Mouse (Mus musculus) liver (tissue): ENCODE results near the gene Nabp2.

Source experiments
- DNase-seq: peaks from one replicate; pipeline ENCODE4 v3.0.0-alpha.2; 2020; ENCODE audit warnings: mixed read lengths

Gene Nabp2

DNA sequence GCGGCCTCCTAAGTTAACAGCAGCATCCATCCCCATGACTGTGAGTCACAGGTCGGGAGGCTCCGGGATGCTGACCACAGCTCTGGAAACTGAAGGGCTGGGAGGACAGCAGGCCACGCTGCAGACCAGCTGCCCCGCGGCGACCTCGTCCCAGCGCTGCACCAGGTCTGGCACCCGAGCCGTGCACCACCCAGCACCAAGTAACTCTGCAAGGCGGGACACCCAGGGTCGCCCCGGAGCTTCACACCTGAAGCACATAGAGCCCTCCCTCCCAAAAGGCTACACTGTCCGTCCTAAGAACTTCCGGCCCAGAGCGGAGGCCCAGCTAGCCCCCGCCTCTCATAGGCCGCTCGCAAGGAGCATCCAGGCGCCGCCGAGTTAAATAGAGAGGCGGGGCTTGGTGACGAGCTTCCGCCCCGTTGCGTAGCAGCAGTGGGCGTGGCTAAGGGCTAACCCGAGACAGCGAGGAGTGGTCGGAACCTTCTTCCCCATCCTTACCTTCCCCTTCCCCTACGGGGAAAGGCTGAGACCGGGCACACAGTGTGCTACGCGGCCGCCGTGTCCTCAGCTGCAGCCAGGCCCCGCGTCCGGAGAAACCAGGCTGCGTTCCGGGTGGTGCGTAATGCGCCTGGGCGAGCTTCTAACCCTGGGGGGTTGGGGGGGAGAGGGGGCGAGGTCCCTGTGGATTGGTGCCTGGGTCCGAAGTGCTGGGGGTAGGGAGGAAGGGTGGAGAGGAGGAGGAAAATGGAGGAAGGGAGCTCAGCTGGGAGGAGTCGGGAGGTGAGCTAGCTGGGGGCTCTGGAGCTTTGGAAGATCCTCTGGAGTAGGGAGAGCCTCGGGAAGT, at the start of gene Nabp2, which contains the start of gene Rnf41:
Gene Nabp2 (minus strand): TSS at position 282 of the 844 bp plus-strand sequence.
Gene Rnf41 (plus strand): TSS at position 447 of the 844 bp plus-strand sequence.
- peak; percentile 97 for DNase-seq

DNA sequence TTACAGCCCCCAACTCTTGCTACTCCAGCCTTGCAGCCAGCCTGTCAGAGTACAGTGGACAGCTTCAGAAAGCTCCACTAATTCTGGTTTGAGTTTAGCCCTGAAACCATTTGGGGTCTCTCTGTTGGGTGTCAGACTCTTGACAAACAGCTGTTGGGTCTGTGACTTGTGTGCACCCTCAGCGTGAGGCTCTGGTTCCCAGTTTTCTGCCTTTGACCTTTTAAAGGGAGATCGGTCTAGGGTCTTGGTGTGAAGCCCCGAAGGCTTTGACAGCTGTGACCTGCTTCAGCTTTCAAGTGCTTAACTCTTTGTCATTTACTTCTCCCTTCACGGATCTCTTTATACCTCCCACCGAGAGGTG, 49.0 kb upstream of the Nabp2 start:
- DNase-seq = no peak

DNA sequence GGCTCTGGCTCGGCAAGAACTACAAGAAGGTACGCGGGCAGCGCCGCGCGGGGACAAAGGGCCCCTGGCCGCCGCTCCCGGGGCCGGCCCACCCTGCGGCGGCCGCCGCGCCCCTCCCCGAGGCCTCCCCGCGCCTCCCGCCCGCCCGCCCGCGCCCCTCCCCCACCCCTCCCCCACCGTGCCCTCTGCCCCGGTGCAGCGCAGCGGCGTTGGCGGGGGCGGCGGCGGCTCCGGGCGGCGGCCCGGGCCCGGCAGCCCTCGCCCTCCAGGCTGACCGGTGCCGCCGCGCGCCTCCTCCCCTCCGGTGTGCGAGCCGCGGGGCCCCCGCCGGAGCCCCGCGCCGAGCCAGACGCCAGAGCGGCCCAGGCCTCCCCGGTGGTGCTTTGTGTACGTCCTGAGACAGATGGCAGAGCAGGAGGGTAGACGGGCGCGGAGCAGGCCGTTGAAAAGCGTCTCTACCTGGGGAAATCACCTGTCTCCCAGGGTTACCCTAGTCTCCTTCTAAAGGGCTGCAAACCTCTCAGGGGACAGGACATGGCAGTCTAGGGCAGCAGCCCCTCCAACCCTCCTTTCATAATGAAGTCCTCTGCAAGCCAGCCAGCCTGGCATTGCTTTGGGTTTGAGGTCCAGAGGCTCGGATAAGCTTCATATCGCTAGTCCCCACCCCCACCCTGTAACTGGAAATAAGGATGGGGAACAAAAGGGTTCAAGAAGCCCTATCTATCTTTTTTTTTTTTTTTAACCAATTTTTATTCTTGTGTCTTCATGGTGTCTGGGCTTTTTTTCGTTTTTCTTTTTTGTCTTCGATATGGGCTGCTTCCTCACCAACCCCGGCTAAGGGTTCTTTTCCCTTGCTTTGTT, 48.3 kb upstream of the Nabp2 start:
- DNase-seq = peak; percentile 68

DNA sequence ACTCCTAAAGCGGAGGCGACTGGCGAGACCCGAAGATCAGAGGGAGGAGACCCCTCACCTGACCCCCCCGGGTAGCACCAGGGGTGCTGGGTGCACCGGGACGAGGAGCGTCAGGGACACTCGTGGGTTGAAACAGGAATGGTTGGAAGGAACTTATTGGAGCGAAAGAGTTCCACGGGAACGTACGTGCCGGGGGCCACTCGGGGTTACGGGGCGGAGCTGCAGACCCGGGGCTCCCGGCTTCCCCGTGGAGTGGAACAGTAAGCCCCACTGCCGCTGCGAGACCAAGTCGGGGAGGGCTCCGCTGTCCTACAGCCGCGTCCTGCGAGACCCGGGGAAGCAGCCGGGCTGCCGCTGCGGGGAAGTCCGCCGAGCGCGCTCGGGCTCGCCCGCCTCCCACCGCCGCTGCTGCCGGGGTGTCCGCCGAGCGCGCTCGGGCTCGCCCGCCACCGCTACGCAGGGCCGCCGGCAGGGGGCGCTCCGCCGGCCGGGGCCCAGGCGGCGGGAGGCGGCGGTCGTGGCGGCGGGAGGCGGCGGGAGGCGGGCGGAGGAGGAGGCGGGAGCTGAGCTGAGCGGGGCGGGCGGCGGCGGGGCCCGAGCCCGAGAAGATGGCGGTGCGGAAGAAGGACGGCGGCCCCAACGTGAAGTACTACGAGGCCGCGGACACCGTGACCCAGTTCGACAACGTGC, 47.6 kb upstream of the Nabp2 start, which contains the start of gene Smarcc2:
Gene Smarcc2 (plus strand): TSS at position 530 of the 690 bp plus-strand sequence.
- peak; percentile 92 for DNase-seq

DNA sequence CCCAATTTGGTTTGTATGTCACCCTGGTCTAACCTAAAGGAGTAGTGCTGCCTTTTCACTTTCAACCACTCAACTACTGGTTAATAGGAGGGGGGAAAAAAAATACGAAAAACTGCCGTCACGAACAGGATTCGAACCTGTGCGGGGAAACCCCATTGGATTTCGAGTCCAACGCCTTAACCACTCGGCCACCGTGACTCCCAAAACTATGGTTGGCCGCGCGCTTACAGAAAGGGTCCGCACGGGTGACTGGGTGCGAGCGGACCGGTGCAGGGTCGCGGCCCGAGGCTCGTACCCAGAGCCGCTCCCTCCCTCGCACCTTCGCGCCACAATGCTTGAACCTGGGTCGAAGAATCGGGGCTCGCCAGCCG, 47.0 kb upstream of the Nabp2 start:
- peak; percentile 92 for DNase-seq

DNA sequence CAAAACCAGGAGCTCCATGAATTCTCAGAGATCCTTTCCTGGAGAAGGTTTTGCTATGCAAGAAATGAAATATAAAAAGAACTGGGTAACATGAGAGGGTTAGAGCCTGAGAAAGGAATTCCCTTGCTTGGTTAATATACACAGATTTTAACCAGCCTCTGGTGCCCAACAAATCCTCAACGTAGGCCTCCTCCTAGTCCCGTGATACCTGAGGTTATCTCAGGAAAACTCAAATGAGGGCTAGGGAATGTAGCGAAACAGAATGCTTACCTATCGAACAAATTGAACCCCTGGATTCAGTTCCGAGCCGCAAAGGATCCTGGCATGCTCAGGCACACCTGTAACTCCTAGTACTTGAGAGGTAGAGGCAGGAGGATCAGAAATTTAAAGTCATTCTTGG, 46.4 kb upstream of the Nabp2 start:
- no peak for DNase-seq

DNA sequence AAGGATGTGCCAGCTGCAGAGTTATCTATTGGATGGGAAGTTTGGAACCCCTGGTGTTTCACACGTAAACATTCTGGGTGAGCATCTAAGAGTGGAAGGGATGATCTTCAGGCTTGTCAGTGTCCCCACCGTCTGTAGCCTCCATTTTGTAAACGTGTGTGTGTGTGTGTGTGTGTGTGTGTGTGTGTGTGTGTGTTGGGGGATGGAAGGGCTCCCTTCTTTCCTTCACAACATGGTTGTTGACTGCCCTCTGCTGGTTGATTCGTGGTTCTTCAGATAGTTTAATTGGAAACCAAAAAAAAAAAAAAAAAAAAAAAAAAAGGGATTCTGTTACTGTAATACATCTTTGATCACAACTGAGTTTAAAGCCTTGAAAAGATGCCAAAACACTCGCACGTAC, 44.0 kb upstream of the Nabp2 start:
- DNase-seq = peak; percentile 69

DNA sequence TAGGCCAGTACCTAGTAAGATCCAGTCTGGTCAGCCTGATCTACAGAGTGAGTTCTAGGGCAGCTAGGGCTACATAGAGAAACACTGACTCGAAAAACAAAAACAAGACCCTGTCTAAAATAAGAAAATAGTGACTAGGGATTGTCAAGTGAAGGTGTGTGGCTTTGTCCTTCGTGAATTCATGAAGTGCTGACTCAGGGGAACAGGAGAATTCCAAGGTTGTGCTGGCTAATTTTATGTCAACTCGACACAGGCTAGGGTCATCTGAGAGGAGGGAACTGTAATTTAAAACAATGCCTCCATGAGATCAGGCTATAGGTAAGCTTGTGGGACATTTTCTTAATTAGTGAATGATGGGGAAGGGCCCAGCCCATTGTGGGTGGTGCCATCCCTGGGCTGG, 43.2 kb upstream of the Nabp2 start:
- no peak for DNase-seq

DNA sequence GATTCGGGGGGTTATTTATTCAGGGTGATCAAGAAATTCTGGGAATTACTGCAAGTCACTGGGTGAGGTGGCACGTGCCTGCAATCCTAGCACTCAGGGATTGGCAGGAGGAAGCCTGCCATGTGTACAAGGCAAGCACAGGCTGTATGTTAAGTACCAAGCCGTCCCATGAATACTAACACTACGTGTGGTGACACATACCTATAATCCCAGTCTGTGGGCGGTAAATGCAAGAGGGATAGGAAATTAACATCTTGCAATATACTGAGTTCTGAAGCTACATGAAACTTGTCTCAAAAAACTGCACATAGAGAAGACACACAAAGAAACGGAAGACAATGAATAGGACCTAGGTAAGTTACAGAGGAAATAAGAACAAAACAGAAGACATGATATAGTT, 39.7 kb upstream of the Nabp2 start:
- DNase-seq = no peak

DNA sequence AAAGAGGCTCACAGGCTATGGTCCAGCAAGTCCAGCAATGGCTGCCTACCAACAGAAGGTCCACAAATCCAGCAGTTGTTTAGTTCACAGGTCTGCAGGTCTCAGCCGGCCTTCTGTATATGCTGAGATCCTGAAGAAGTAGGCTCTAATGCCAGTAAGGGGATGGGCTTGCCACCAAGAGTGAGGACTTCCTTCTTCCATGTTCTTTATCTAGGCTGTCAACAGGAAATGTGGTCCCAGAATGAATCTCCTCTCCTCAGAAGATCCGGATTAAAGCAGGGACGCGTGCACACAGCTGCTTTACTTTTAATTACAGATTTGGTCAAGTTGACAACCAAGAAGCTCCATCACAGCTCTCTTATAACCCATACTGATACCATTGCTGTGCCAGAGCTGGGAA, 34.1 kb upstream of the Nabp2 start:
- no peak for DNase-seq

DNA sequence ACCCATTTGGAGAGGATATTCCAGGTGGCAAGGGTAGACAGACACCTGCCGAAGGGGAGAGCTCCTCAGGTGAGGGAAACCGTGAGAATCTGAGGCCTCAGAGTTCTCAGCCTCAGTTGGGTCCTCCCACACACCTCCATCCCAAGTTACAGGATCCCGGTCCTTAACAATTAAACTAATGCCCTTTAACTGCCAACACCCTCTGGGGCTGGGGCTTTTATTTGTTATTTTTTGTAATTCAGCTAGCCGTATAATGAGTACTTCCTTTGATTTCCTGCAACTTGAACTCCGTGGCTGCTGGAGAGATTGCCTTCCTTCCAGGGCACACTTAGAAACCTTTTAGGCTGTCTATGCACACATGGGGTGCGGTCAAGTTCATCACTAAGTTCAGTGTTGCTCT, 33.1 kb upstream of the Nabp2 start:
- no peak for DNase-seq

DNA sequence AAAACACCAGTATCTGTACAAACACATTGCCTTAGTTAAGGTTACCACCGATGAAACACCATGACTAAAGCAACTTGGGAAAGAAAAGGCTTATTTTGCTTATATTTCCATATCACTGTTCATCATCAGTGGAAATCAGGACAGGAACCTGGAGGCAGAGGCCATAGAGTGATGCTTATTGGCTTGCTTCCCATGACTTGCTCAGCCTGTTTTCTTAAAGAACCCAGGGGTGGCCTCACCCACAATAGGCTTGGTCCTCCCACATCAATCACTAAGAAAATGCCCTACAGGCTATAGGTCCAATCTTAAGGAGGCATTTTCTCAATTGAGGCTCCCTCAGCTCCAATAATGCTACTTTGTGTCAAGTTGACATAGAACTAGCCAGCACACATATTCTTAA, 31.4 kb upstream of the Nabp2 start:
- DNase-seq = no peak

DNA sequence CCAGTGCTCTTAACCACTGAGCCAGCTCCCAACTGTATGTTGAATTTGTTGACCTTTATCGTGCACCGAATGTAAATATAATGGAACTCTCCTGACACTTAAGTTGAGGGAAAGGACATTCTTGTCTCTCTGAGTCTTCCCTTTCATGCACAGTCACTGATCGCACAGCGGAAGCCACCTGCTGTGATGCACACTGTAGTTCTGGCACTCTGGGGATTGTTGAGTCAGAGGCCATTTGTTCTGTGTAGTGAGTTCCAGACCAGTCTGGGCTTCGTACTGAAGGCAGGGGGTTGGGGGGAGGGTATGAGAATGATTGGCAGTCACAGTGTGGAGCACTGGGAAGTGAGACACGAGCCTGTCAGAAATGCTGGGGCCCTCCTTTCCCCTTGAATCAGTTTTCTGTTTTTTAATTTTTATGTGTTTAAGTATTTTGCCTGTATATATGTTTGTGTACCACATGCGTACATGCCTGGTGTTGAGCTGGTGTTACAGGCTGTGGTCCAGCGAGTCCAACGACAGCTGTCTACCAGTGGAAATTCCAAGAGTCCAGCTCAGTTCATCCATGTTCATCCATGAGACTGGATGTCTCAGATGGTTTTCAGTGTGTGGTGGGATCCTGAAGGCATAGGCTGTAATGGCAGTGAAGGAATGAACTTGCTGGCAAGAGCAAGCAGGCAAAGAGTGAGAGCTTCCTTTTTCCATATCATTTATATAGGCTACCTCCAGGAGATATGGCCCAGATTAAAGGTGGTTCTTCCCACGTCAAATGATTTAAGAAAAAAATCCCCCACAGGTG, 30.2 kb upstream of the Nabp2 start:
- DNase-seq = no peak

DNA sequence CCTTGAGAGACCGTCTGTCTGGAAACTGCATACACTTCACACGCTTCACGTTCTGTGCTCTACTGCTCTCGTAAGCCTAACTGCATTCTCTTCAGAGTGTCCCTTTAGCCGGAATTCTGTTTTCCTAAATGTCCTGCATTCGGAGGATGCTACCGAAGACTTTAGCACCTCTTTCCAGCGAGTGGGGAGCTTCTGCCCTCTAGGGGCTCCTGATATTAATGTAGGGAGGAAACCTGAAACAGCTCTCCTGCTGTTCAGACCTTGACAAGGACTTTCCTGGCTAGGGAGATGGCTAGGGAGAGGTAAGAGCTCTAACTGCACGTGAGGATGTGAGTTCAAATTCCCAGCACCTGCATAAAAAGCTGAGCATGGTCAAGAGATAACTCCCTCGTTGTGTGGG, 29.1 kb upstream of the Nabp2 start:
- DNase-seq = no peak

DNA sequence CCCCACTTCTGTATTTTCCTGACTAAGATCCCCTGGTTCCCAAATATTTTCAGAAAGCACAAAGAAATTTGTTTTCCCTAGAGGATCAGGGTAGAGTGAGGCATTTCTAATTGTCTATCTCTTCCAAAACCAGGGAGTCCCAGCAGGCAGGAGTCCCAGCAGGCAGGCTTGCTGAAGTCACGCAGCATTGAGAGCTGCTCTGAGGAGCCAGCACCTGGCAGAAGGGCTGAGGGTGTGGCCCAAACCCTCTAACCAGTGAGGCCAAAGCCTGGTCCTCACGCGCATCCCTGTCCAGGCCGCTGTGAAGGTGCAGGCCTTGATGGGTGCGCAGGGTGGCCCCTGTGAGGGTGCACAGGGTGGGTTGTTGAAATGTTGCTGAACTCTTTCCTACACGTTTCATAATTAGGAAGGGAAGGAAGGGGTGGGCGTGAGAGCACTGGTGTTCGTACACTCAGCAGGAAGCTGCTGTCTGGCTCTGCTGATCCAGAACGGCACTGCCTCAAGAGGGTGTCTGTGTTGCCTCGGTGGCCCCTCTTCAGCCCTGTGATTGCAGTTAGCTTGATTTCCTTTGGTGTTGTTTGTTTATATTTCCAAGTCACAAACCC, 27.5 kb upstream of the Nabp2 start:
- no peak for DNase-seq

DNA sequence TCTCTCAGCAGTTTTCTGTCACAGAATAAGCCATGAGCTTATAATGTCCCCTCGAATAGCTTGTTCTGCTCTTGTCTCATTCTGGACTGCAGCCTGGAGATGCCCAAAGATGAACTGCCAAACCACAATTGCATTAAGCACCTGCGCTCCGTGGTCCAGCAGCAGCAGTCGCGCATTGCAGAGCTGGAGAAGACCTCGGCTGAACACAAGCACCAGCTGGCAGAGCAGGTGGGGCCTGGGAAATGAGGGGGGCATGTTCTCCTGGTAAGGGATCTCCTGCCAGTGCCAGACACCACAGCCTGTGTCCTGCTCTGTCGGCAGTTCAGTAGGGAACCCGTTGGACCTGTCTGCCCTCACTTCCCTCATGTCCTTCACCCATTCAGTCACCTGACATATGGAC, 25.1 kb upstream of the Nabp2 start:
- no peak for DNase-seq

DNA sequence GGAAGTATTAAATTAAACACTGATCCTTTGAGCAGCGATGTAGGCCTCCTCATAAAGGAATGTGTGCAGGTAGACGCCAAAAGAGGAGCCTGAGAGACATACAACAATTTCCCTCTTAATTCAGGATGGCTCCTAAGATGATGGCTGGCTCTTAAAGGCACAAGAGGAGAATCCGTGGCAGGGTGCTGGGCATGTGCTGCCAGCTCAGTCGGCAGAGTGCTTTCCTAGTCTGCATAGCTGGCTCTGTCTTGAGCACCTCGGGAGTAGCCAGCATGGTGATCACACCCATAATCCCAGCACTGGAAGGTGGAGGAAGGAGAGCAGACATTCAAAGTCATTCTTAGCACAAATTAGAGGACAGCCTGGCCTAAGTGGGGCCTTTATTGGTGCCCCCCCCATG, 24.6 kb upstream of the Nabp2 start:
- no peak for DNase-seq

DNA sequence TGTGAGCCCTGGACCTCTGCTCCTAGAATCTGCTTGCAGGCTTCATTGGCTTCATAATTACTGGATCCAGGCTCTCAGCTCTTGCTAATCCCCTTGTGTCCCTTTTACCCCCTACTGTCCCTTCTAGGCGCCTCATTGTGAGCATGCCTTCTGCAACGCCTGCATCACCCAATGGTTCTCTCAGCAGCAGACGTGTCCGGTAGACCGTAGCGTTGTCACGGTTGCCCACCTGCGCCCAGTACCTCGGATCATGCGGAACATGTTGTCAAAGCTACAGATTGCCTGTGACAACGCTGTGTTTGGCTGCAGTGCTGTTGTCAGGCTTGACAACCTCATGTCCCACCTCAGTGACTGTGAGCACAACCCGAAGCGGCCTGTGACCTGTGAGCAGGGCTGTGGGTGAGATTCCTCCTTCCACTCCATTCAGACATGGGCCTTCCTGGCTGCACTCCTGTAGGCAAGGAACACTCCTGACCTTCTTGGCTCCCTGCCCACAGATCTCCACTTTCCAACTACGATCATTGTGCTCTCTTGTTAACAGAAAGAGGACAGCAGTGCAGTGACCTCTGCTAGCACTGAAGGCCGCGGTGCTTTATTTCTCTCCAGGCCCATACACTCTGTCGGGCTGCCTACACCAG, 24.0 kb upstream of the Nabp2 start:
- DNase-seq = no peak

DNA sequence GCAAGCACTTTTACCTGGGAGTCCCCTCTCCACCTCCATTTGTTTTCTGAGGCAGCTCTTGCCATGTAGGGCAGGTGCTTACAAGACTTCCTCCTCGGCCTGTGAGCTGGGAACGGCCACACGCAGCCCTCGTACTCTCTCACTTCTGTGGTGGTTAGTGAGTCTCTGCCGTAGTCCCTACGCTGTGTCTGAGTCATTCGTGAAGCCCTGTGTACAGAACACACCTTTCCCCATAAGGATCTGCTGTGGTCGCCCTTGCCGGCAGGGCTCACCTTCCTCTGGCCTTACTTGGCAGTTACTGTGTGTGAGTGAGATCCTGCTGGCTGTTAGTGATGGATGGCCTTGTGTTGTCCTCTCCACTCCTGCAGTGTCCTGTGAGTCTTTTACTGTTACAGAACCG, 23.4 kb upstream of the Nabp2 start:
- no peak for DNase-seq

DNA sequence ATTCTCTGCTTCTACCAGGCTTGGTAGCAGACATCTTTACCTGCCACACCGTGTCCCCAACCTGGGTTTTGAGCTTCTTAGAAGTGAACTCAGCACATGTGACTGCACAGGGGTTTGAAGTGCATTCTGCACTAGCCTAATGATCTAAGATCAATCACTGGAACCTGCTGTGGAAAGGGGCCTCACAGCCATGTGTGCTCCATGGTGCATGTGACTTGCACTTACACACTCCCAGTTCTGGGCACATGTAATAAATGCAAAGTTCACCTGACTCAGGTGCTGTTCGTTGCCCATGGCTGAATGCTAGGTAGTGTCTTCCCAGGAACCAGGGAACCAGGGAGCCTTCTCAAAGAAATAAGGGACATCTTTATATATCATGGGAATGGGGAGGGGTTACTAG, 22.1 kb upstream of the Nabp2 start:
- no peak for DNase-seq

DNA sequence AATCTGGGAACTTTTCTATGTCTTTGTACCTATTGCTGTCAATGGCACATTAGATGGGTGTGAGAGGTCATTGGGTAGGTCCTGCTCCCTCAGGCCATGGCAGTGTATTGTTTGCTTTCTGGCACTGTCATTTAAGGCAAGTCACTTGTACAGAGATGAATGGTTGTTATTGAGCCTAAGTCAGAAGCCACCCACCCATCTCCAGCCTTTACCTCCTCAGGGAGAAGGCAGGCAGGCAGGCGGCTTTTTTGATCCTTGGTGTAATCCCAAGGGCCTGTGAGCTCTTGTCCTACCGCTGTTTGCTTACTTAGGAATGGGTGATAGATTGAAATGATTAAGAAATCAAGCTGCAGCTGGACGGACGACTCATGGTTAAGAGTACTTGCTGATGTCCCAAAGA, 18.2 kb upstream of the Nabp2 start:
- DNase-seq = no peak

DNA sequence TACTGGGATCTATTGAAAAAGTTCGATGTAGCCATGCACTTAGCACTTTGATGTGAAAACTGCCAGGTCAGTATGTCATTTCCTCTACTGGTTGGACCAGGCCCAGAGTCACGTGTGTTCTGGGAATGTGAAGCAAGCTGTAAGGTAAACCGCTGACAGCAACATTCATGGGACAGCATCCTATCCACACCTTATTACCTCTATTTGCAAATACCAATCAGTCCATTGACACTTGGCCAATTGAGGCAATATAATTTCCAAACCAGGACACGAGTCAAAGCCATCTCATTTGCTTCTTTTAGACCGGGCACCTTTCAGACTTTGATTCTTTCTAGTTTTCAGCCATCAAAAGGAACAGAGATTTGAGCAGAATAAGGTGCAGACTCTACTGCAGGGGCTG, 17.8 kb upstream of the Nabp2 start:
- DNase-seq = no peak
